Mouse (Mus musculus) frontal cortex, postnatal 10 days (tissue): ENCODE data around the gene Ak5.
"Not testable (repeated sequence)": the region's sequence is repeated elsewhere in the genome, so short reads cannot be mapped to it uniquely, and the experiment has no call there.

ENCODE experiments used
- DNase-seq, 2 experiments: peaks; one replicate each; pipeline ENCODE4 v3.0.0; 2022; ENCODE audit warnings: low spot score in 2 of 2, mixed read lengths in 1 of 2

Ak5 gene

DNA sequence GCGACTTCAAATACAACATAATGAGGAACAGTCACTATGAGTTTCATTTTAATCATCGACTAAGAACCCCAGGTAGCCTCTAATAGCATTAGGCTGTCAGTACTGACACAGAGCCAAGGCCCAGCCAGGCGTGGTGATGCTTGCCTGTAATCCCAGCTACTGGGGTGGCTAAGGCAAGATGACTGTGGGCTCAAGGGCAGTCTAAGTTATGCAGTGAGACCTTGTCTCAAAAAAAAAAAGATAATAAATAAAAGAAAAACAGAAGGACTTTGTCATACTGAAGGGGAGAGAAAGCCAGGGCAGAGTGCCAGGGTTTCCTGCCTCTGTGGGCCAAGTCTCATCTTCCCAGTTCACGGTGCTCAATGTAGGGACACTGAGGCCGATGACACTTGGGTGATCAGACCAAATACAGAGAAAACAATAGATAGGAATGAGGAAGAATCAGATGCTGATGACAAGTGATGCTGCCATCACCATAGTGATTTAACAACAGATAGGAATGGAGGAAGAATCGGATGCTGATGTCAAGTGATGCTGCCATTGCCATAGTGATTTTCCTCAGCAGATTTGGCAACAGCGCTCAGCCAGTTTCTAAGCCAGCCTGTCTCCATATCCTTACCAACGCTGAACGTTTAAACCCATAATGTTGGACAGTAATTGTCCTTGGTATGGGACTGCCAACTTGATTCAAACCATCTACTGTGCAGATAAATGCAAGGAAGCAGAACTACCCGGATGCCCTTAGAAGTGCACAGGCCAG, 42.9 kb downstream of the Ak5 start:
- no peak for DNase-seq

DNA sequence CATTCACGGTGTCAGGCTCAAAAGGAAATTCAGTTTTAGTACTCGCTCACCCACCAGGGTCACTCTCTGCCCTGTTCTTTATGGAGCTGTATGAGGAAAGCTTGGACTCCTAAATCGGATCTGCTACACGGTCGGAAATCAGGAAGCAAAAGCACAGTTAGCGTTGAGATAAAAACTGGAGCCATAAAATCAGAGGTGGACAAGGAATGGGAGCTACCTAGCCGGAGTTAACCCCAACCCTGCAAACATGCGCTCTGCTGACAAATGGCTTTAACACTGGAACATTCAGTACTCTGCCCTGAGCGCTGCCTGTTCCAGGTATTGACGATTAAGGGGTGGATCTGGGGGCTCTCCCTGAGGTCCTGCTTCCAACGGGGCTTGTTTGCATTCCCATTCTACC, 47.6 kb downstream of the Ak5 start:
- no peak for DNase-seq

DNA sequence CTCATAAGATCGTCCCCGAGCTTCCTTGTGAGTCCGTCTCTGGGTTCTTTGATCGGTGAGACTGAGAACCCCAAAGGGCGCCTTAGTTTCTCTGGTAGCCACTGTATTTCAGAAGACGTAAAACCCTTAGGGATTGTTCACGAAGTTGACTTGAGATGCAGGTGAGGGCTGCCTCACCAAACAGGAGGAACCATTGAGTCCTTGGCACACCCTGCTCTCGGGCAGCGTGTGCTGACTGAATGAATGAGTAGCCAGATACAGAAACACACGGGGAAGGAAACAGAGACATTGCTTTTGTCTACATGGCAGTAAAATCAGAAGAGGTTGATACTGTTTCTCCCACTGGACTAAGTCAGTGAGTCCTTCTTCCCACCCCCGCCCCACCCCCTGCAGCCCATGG, 48.1 kb downstream of the Ak5 start:
- no peak for DNase-seq

DNA sequence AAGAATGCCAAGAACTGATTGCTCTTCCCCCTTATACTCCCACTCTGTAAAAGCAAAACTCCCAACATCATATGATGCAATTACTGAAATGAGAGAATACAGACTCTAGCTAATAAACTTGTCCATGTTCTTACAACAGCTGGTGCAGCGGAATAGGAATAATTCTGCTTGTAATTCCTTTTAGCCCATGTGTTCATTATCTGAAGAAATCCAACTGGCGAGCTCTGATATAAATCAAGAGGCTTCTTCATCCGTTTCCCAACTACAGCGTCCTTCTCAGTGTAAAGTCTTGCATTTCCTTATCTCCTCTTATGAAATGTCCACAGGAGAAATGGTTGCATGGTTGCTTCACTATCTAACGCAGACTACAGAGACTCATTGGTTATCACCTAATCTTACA, 59.1 kb downstream of the Ak5 start:
- no peak for DNase-seq

DNA sequence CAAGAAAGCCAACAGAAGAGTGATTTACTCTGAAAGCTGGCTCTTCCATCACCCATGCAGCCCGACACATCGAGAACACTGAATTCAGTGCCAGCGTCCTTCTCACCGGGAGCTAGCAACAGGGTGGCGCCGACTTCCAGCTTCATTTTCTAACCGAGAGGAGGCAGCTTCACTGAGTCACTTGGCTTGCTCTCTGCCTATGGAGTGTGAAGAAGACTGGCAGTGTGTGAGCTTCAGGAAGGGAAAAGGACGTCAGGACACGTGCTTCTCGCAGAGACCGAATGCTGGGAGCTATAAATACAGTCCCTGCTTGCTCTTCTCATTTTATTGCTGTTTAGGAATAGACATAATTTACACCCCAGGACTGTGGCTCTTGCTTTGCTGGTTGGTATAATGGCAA, 62.3 kb downstream of the Ak5 start:
- peak; percentile 40 to 53 for DNase-seq

DNA sequence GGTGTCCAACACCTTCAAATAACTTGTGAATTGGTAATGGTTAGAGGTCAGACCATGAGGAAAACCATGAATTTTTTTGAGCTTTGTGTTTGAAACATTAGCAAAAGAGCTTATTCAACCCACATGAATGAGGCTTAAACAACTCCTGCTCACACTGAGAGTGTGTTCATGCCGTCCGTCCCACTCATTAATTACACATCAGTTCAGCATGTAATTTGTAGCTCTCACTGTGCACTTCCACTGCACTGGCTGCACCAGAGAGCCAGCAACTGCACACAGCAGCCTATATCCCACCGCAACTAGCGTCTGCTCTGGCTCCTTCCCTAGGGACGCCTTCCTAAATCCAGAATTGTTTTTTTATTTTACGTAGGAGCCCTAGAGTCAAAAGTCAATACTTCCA, 68.5 kb downstream of the Ak5 start:
- no peak for DNase-seq

DNA sequence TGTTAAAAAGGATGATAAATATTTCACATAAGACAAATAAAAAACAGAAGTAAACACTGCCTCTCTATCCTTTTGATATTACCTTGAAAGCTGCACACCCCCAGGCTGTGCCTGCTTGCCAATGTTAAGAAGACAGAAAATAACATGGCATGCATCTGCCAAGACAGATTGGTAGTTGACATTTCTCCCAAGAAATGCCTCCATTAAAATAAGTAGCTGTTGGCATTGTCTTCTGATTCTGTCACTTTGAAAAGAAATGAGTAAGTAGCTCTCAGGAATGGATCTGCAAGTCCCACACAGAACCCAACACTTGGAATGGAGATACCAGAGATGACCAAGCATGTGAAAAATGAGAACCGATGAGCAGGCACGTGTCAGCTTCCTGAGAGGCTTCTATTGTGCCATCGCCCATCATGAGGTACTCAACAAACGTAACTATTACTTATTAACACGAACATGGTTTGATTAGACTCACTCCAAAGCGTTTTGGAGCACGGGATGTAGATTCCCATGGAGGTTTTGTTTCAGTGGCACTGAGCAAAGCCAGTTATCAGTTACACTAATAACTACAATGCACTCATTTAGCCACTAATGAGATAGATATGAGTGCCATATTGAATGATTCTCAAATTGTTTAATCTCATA, 71.6 kb downstream of the Ak5 start:
- no peak for DNase-seq

DNA sequence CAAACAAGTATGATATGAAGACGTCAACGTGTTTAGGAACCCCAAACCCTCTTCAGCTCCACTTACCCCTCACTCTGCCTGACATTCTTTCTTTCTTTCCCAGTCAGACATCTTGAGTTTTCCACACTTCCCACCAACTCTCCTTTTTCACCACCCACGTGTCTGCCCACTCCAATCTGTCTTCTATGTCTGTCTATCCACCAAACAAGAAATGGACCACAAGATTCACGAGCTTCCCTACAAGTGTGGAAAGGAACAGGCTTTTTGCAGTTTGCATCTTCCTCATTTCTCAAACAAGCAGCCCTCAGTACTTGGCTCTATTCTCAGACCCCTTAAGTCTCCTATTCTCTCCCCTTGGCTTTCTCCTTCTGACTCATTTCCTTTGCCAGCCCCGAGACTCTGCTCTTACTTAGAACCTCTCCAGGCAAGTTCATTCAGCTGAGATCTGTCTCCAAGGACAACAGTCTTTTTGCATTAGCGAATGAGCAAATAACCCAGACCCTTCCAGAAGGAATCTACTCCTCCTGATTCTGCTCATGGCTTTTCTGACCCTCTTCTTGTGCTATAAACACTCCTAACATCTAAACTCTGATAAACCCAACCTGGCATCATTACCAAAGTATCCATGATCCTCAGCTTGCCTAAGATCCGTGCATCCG, 75.3 kb downstream of the Ak5 start:
- DNase-seq: no peak

DNA sequence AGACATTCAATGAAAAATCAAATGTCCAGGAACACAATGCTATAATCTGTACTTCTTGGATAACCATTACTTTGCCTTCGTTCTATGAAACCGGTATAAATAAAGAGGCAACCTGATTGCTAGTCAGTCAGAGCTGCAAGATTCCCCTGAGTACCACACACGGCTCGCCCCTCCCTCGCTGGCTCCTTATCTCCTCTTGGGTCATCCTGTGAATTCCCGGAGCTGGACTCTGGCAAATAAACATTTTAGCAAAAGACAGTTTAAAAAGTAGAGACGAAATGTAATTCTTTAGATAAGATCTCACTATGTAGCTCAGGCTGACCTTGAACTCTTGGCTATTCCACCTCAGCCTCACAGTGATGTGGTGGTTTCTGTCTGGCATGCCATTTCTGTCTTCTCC, 77.7 kb downstream of the Ak5 start:
- no peak for DNase-seq

DNA sequence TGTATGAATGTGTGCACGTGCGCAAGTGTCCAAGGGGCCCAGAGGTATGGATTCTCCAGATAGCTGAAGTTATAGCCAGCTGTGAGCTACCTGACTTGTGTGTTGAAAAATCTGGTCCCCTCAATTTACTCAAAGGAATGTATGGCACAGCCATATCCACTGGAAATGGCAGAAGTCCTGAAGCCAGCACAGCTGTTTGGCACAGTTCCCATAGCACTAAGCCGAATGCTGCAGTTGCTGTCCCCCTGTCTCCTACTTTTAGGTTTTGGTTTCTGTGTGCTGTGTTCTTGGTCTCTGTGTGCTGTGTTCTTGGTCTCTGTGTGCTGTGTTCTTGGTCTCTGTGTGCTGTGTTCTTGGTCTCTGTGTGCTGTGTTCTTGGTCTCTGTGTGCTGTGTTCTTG, 79.1 kb downstream of the Ak5 start:
- DNase-seq: not testable (repeated sequence)

DNA sequence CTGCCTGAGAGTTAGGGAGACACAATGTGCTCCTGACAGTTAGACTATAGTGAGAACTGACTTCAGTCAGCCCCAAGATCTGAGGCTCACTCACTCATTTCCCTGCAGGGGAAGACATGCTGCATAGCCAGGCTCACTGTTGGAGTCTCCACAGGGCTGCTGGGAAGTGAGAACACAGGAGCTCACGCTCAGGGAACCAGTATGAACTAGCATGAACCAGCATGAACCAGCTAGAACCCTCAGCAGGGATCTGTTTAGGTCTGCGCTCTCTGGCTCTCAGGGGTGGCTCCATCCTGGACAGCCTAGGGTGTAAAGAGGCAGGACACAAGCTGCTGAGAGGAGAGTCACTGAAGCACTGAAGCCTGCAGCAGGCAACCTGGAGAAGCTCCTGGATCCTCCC, 81.2 kb downstream of the Ak5 start:
- no peak for DNase-seq

DNA sequence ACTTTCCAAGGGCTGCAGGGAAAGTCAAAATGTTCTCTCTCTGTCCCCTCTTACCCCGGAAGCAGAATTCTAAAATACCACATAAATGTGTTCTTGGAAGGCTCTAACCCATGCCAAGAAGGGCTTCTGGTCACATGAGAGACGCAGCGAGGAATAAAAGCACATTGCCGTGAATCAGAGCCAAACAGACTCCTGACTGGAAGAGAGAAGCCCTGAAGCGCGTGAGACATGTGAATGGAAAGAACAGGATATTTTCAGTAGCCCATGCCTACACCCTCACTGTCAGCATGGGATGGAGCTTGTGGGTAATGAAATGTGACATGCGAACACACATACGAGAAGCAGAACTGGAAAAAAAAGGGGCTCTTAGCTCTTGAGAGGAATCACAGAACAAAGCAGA, 82.0 kb downstream of the Ak5 start:
- no peak for DNase-seq

DNA sequence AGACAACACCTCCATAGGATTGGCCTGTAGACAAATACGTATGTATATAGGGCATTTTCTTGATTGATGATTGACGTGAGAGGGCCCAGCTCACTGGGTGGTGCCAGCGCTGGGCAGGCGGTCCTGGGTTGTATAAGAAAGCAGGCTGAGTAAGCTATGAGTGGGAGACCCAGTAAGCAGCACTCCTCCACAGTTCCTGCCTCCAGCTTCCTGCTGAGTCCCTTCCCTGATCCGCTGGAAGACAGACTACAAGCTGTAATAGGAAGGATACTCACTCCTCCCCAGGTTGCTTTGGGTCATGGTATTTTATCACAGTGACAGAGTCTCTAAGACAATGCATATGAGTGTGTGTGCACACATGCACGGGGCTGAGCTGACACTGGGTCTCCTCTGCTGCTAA, 82.6 kb downstream of the Ak5 start:
- no peak for DNase-seq

DNA sequence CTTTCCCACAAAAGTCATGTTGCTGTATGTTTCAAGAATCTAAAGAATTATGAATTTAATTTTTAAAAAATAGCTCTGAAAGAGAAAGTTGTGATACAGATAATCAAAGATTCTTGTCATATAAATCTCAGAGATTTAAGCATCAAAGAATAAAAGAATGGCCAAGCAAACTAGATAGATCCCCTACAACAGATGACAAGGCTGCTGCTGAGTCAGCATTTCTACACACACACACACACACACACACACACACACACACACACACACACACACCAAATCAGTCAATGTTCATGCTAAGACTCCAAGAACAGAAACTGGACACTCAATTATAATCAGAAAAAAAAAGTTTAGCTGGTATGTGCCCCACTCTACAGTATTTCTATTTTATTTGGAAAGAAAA, 85.1 kb downstream of the Ak5 start:
- DNase-seq: no peak

DNA sequence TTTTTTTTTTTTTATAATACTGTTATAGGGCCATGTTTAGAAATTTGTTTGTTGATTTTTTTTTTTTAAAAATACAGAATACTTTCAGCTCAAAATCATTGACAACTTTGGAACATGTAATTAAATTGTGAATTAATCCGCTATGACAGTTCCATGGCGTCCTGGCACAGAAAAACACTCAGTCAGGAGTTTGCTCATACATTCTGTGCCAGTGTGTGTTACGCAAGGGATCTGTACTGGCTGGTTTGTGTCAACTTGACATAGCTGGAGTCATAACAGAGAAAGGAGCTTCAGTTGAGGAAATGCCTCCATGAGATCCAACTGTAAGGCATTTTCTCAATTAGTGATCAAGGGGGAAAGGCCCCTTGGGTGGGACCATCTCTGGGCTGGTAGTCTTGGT, 86.3 kb downstream of the Ak5 start:
- not testable (repeated sequence) for DNase-seq

DNA sequence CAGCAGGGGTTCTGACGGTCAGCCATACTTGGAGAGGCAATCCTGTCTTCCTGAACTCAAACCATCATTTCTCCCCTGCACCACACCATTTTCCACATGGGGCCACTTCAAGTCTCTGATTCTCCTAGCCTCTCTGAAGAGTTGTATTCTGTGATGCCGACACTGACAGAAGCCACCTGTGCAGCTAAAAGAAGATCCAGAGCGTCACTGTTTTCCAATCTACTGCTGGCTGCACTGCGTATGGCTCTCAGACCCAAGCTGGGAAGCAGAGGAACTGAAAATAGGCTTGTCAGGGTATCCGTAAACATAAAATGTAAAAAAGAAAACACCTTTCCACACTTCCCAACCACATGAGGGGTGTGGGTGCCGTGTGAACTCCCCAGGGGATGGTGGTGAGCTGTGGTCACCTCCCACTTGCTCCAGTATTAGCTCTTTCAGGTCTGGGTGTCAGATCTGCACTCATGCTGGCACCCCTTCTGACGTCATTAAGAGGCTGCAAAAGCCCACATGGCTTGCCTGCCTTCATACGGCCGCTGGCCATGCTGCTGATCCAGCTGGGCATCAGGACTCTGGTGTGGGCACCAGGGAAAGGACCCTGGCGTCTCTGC, 88.1 kb downstream of the Ak5 start:
- no peak for DNase-seq

DNA sequence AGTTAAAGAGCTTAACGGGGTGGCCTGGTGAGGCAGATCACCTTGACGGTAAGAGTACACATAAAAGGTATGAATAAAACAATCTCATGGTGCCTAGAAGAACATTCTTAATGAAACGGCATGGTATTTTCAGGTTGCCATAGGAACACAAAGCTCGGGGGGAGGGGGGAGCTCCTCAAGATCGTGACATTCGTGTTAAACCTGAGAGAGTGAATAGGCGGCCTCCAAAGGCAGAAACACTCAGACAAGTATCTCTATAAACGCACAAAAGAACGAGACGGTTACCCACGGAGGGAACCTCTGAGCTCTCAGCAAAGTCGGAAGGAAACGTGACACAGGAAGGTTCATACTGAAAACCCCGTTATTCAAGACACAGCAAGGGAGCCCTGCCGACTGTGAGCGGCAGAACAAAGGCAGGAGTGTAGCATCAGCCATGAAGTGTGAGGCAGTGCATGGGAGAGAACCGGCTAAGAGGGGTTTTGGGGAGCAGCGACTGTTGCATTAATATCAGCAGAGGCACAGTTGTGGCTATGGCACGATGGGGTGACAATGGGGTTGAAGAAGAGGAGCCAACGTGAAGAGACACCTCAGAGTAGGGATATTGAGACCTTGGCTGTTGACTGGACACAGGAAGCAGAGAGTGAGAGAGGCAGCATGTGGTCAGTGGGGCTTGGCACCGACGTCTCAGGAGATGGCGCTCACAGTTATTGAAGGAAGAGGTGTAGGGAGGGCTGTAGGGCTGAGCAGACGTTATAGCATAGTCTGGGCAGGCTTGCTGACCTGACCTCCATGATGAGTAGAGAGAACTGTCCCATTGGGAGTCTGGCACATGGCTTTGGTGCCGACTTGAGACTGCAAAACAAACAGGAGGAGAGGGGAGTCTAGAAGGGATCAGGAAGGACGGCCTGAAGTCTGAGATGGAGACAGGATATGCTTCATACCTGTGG, 89.6 kb downstream of the Ak5 start:
- no peak for DNase-seq

DNA sequence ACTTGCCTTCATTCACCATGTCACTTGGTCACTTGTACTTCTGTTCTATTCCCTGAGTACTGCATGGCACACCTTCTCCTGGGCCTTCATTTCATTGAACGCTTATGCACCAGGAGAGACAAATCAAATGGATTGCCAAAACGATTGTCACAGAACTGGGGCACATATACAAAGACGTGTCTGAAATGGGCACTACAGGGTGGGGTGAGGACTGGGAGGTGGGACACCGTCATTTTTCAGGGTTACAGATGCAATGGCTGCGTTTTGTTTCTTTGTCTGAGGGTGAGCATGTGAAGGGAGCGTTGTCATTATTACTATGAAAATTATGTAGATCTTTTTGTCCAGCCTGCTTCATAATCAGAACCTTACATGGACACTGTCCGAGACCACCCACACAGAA, 90.4 kb downstream of the Ak5 start:
- no peak for DNase-seq

DNA sequence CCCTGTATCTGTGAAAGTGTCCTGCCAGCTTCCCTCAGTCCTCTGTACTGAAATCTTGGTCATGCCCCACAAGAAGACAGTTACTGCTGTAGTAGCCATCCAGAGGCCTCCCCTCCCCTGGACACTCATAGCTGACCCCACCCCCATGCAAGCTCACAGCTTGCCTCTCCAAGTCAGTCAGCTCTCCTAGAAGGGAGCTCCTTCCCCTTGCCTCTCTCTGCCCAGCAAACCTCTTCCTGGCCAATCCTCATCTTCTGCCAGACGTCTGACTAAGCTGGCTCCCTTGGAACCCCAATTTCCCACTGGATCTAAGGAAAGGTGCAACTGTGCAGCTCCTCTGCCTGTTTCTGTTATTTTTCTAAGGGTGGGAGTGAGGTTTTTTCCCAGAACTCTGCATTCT, 90.9 kb downstream of the Ak5 start:
- no peak for DNase-seq

DNA sequence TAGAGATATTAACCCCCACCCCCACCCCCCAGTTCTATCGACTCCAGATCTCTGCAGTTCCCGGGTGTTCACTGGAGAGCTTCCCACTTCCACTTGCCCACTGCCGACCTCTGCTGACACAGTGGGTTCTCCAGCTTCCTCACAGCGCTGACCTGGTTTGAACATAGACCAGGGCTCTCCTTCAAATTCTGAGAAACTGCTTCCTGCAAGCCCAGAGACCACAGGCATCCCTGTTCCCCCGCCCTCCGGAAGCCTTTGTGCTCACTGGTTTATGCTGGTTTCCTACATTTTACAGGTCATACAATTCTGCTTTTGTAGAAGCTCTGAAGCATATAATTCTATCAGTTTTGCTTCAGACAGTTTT, 98.9 kb downstream of the Ak5 start:
- no peak for DNase-seq

DNA sequence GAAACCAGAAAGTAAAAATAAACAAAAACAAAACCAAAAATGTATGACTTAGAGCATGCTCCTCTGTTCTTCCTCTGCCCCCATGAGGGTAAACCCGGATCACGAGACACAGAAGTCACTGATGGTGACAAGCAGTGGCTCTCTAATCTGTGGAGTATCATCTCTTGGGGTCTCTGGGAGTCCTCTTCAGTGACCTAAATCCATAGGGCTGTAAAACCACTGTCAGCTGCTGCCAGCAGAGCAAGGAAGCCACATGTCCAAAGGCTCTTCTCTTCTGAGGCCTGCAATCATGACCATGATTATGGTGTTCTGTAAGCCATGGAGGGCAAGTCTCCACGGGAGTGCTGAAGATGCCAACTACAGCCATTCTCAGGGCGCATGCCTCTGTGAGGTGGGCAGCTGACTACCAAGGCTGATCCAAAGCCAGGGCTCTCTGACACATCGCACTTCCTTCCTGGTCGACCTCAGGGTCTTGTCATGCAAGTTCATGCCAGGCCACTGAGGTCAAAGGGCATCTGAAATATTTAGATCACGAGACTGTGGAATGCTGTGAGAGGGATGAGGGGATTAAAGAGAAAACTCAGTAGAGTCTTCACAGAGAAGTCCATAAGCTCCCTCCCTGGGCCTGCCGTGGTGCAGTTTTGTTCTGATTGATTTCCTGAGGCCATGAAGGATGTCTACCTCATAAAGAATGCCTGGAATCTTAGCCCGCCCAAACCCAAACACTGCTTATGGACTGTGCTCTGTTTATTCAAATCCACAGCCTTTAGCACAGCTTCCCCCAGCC, 99.5 kb downstream of the Ak5 start:
- DNase-seq: no peak
